Mouse (Mus musculus) erythroblast, embryonic 14.5 days (primary cell): ENCODE measurements around the gene Actb.

Source experiments
- GATA1 ChIP-seq: IDR thresholded peaks from 2 replicates; pipeline ENCODE4 v1.6.1; 2012; ENCODE audit warnings: low read length, inconsistent platforms, mixed read lengths
- TAL1 ChIP-seq: IDR thresholded peaks from 3 replicates; pipeline ENCODE4 v1.6.1; 2012; ENCODE audit warnings: low read length, inconsistent platforms, mixed read lengths

GRCm38 (mm10) chr5:142953641-142954040 lies 47.1 kb upstream of the Actb start:
- no peak for TF ChIP-seq GATA1
- TF ChIP-seq TAL1 = no peak
